Mouse (Mus musculus): ENCODE measurements around the gene Serping1. TPM values are rescaled to one million over a fixed set of nuclear protein-coding genes. Genes with fewer than 3 reads are reported as not detected.
A peak's percentile ranks its signal among the peaks of the same experiment; 100 is the strongest.
"Not testable (repeated sequence)": the region's sequence is repeated elsewhere in the genome, so short reads cannot be mapped to it uniquely, and the experiment has no call there.

Serping1 gene
- polyA plus RNA-seq, 1 experiment = 135 TPM

GRCm38 (mm10) chr2:84731206-84731605 lies 44.0 kb downstream of the Serping1 start:
- Histone ChIP-seq H3K27me3 (ENCODE audit: control insufficient read depth, insufficient read depth, low read length) (peaks cover 5% of the 10 kb centered on the region; the same call in 1 of the 2 replicates), H3K4me1 (ENCODE audit: control insufficient read depth, insufficient read depth, insufficient read length) (no peaks in the 10 kb centered on the region; the same call in 1 of the 2 replicates), H3K4me3 (ENCODE audit: extremely low read depth, insufficient read depth, insufficient read length) (no peak overlapping the region), H3K27ac (ENCODE audit: insufficient read depth, low read length) (no peak overlapping the region), H3K36me3 (ENCODE audit: control insufficient read depth, insufficient read depth, low read length) (no peaks in the 10 kb centered on the region)
- TF ChIP-seq POLR2A (IDR thresholded peaks at IDR 0.05; ENCODE audit: low read depth, low read length) (no peak), CTCF (IDR thresholded peaks at IDR 0.05; ENCODE audit: extremely low read depth, insufficient read depth, insufficient read length, insufficient replicate concordance) (no peak)
- WGBS = 94% methylated on average over 3 of the region's 3 CpGs
- DNase-seq (ENCODE audit: low read depth in 1 of 2, low spot score in 2 of 2) = no peak

- H3K27me3 ChIP-seq (ENCODE audit: control insufficient read depth, insufficient read depth, low read length); H3K27ac ChIP-seq (ENCODE audit: insufficient read depth, low read length); H3K4me3 ChIP-seq (ENCODE audit: extremely low read depth, insufficient read depth, insufficient read length); H3K4me1 ChIP-seq (ENCODE audit: control insufficient read depth, insufficient read depth, insufficient read length); DNase-seq (ENCODE audit: low read depth in 1 of 2, low spot score in 2 of 2): not testable (repeated sequence)
- 90% methylated on average over 5 of the region's 5 CpGs for WGBS
- H3K36me3 ChIP-seq (ENCODE audit: control insufficient read depth, insufficient read depth, low read length) = peaks cover 13% of the 10 kb centered on the region
Observed at GRCm38 (mm10) chr2:84728191-84728590, 47.1 kb downstream of the Serping1 start.

- Histone ChIP-seq H3K4me3 (ENCODE audit: extremely low read depth, insufficient read depth, insufficient read length) (peak within 1 kb of the TSS; percentile 80), H3K4me1 (ENCODE audit: control insufficient read depth, insufficient read depth, insufficient read length) (peaks cover 7% of the 10 kb centered on the region), H3K27me3 (ENCODE audit: control insufficient read depth, insufficient read depth, low read length) (no peaks in the 10 kb centered on the region), H3K36me3 (ENCODE audit: control insufficient read depth, insufficient read depth, low read length) (peaks cover 14% of the 10 kb centered on the region), H3K27ac (ENCODE audit: insufficient read depth, low read length) (peak within 1 kb of the TSS; percentile 96)
- under 1% methylated on average over 39 of the region's 39 CpGs for WGBS
- no peak for TF ChIP-seq CTCF (IDR thresholded peaks at IDR 0.05; ENCODE audit: extremely low read depth, insufficient read depth, insufficient read length, insufficient replicate concordance)
- peak; percentile 67 for TF ChIP-seq POLR2A (IDR thresholded peaks at IDR 0.05; ENCODE audit: low read depth, low read length)
- DNase-seq (ENCODE audit: low read depth in 1 of 2, low spot score in 2 of 2) = peak; percentile 94 to 96
Observed at GRCm38 (mm10) chr2:84727172-84727858, 47.9 kb downstream of the Serping1 start, which contains the start of gene Clp1. TSS of gene Clp1 (minus strand) at chr2:84727350.

GRCm38 (mm10) chr2:84726716-84727115 lies 48.5 kb downstream of the Serping1 start:
- Histone ChIP-seq H3K36me3 (ENCODE audit: control insufficient read depth, insufficient read depth, low read length) (peaks cover 14% of the 10 kb centered on the region), H3K4me1 (ENCODE audit: control insufficient read depth, insufficient read depth, insufficient read length) (peaks cover 7% of the 10 kb centered on the region), H3K27ac (ENCODE audit: insufficient read depth, low read length) (peak overlapping the region; percentile 36; the same call in 1 of the 2 replicates), H3K27me3 (ENCODE audit: control insufficient read depth, insufficient read depth, low read length) (no peaks in the 10 kb centered on the region), H3K4me3 (ENCODE audit: extremely low read depth, insufficient read depth, insufficient read length) (peak overlapping the region; percentile 80)
- 2% methylated on average over 9 of the region's 9 CpGs for WGBS
- TF ChIP-seq CTCF (IDR thresholded peaks at IDR 0.05; ENCODE audit: extremely low read depth, insufficient read depth, insufficient read length, insufficient replicate concordance) (no peak), POLR2A (IDR thresholded peaks at IDR 0.05; ENCODE audit: low read depth, low read length) (no peak)
- no peak for DNase-seq (ENCODE audit: low read depth in 1 of 2, low spot score in 2 of 2)

GRCm38 (mm10) chr2:84725770-84726169 lies 49.5 kb downstream of the Serping1 start:
- Histone ChIP-seq H3K27ac (ENCODE audit: insufficient read depth, low read length) (no peak overlapping the region), H3K36me3 (ENCODE audit: control insufficient read depth, insufficient read depth, low read length) (peaks cover 15% of the 10 kb centered on the region), H3K4me3 (ENCODE audit: extremely low read depth, insufficient read depth, insufficient read length) (no peak overlapping the region), H3K27me3 (ENCODE audit: control insufficient read depth, insufficient read depth, low read length) (no peaks in the 10 kb centered on the region), H3K4me1 (ENCODE audit: control insufficient read depth, insufficient read depth, insufficient read length) (peaks cover 7% of the 10 kb centered on the region)
- DNase-seq (ENCODE audit: low read depth in 1 of 2, low spot score in 2 of 2) = no peak
- TF ChIP-seq CTCF (IDR thresholded peaks at IDR 0.05; ENCODE audit: extremely low read depth, insufficient read depth, insufficient read length, insufficient replicate concordance) (no peak), POLR2A (IDR thresholded peaks at IDR 0.05; ENCODE audit: low read depth, low read length) (no peak)
- WGBS = 88% methylated on average over 10 of the region's 10 CpGs

GRCm38 (mm10) chr2:84723856-84724255 lies 51.4 kb downstream of the Serping1 start:
- no peak for DNase-seq (ENCODE audit: low read depth in 1 of 2, low spot score in 2 of 2)
- no peak for TF ChIP-seq POLR2A (IDR thresholded peaks at IDR 0.05; ENCODE audit: low read depth, low read length)
- no peak for TF ChIP-seq CTCF (IDR thresholded peaks at IDR 0.05; ENCODE audit: extremely low read depth, insufficient read depth, insufficient read length, insufficient replicate concordance)
- 84% methylated on average over 14 of the region's 14 CpGs for WGBS
- Histone ChIP-seq H3K4me1 (ENCODE audit: control insufficient read depth, insufficient read depth, insufficient read length) (peaks cover 7% of the 10 kb centered on the region), H3K27me3 (ENCODE audit: control insufficient read depth, insufficient read depth, low read length) (no peaks in the 10 kb centered on the region), H3K4me3 (ENCODE audit: extremely low read depth, insufficient read depth, insufficient read length) (no peak overlapping the region), H3K36me3 (ENCODE audit: control insufficient read depth, insufficient read depth, low read length) (peaks cover 15% of the 10 kb centered on the region), H3K27ac (ENCODE audit: insufficient read depth, low read length) (no peak overlapping the region)

- peaks cover 7% of the 10 kb centered on the region for H3K4me1 ChIP-seq (ENCODE audit: control insufficient read depth, insufficient read depth, insufficient read length)
- H3K4me3 ChIP-seq (ENCODE audit: extremely low read depth, insufficient read depth, insufficient read length) = no peak overlapping the region
- TF ChIP-seq CTCF (IDR thresholded peaks at IDR 0.05; ENCODE audit: extremely low read depth, insufficient read depth, insufficient read length, insufficient replicate concordance) (no peak), POLR2A (IDR thresholded peaks at IDR 0.05; ENCODE audit: low read depth, low read length) (no peak)
- no peak overlapping the region for H3K27ac ChIP-seq (ENCODE audit: insufficient read depth, low read length)
- 87% methylated on average over 3 of the region's 3 CpGs for WGBS
- H3K27me3 ChIP-seq (ENCODE audit: control insufficient read depth, insufficient read depth, low read length) = no peaks in the 10 kb centered on the region
- H3K36me3 ChIP-seq (ENCODE audit: control insufficient read depth, insufficient read depth, low read length) = peaks cover 15% of the 10 kb centered on the region
- no peak for DNase-seq (ENCODE audit: low read depth in 1 of 2, low spot score in 2 of 2)
Observed at GRCm38 (mm10) chr2:84721182-84721581, 54.1 kb downstream of the Serping1 start.
